Mouse (Mus musculus) lung, adult 18-20 months (tissue): Measurements from ENCODE around the gene Adam26b.
"Not testable (repeated sequence)": the region's sequence is repeated elsewhere in the genome, so short reads cannot be mapped to it uniquely, and the experiment has no call there.

Source experiments
- DNase-seq, 2 experiments: peaks; one replicate each; pipeline ENCODE4 v3.0.0; 2022; ENCODE audit warnings: mixed read lengths in 2 of 2

The Adam26b gene

DNA sequence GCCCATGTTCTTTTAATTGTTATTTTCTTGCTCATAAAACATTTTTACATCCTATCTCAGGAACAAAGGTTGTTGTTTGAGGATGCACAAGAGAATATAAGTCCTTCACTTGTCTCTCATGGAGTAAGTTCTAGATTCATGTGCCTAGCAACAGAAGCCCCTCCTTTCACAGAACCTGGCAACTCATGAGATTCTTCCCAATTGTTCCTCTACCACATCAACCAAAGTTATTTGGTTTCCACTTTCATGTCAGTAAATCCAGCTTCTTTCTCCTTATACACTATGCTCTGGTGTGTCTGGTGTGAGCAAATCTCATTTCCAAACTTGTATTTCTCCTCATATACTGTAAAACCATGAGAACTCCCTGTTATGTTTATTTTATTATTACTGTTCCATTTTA, at the start of gene Adam26b:
TSS of gene Adam26b (minus strand) at position 101 of the 400 bp plus-strand sequence.
- not testable (repeated sequence) for DNase-seq

- not testable (repeated sequence) for DNase-seq
Measured at GRCm38 (mm10) chr8:43576607-43577006, 48.7 kb upstream of the Adam26b start, which contains the start of gene Adam26a. Gene Adam26a (minus strand): TSS chr8:43576707.
